Mouse (Mus musculus) skeletal muscle tissue, adult 2 months (tissue): ENCODE data around the gene Bcan.

Experiments used
- DNase-seq: peaks from one replicate; pipeline ENCODE4 v3.0.0-alpha.2; 2012; ENCODE audit warnings: low read depth, low spot score

Gene Bcan

DNA sequence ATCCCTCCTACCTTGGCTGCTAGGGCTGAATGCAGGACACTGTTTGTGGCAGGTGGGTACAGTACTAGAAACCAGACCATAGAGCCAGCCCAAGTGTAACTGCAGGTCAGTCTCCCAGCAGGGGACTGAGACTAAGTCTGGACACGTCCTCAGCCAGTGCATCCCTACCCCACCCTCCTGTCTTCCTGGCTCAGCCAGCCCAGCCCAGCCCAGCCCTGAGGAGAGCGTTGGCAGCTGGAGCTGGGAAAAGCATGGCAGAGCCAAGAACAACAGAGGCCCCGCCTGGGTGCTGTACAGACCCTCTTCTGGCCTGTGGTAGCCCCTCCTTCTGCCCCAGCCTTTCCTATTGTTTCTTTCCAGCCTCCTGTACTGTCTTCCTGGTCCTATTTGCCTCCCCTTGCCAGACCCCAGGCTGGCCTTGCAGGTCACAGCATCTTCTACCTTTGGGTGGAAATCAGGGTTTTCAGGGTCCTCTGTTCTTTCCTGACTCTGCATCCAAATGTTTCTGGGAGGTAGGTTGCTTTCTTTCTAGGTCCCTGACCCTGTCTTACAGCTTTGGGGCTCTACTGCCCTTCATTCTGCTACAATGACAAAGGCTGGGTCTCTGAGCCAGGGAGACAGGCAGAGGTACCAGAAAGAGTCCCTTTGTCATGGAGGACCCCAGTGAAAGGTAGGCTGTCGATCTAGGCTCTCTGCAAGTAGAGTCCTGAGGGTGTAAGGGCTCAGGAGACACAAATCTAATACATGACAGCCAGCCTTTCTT is 55.0 kb downstream of the Bcan start:
- DNase-seq: no peak

GRCm38 (mm10) chr3:87943586-87943985 is 56.4 kb downstream of the Bcan start:
- DNase-seq: no peak

- DNase-seq: no peak
These were observed 57.6 kb downstream of the Bcan start for GRCm38 (mm10) chr3:87942471-87942870.

DNA sequence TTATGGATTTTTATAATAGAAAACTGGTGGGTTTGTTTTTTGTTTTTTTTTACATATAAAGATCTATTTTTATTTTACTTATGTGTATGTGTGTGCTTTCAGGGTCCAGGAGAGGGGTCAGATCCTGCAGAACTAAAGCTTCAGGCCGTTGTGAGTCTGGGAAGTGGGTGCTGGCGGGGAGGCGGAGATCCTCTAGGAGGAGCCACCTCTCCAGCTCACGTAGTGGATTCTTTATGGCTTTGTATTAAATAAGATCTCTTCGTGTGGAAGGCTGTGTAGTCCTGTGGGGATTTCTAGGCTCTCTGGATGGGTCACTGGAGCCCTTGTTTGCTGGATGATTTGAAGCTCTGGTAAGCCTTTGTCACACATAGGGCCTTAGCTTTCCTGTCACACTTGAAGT is 59.4 kb downstream of the Bcan start:
- no peak for DNase-seq
